Mouse (Mus musculus) induced T-regulatory cell, adult 2 months (primary cell): Measurements from ENCODE around the gene Gipc1.
A peak's percentile ranks its signal among the peaks of the same experiment; 100 is the strongest.

Source experiments
- DNase-seq: peaks from one replicate; pipeline ENCODE4 v3.0.0-alpha.2; 2012; ENCODE audit warnings: low read depth

Gene Gipc1

GRCm38 (mm10) chr8:83652030-83652743 is at the start of gene Gipc1:
Gene Gipc1 (plus strand): TSS chr8:83652677.
- DNase-seq = peak; percentile 97

GRCm38 (mm10) chr8:83607661-83608397 is 44.6 kb upstream of the Gipc1 start, which contains the start of the genes Tecr and Dnajb1:
Gene Tecr (minus strand): TSS chr8:83607971.
Gene Dnajb1 (plus strand): TSS chr8:83608193.
- peak; percentile 100 for DNase-seq

GRCm38 (mm10) chr8:83608398-83608829 is 44.1 kb upstream of the Gipc1 start:
- DNase-seq = peak; percentile 89

GRCm38 (mm10) chr8:83609086-83609485 is 43.4 kb upstream of the Gipc1 start:
- no peak for DNase-seq

GRCm38 (mm10) chr8:83609547-83610180 is 42.8 kb upstream of the Gipc1 start:
- peak; percentile 43 for DNase-seq

- no peak for DNase-seq
Observed at GRCm38 (mm10) chr8:83611921-83612320, 40.6 kb upstream of the Gipc1 start.

GRCm38 (mm10) chr8:83613695-83614094 is 38.8 kb upstream of the Gipc1 start:
- DNase-seq = no peak

GRCm38 (mm10) chr8:83616625-83617024 is 35.9 kb upstream of the Gipc1 start:
- DNase-seq = no peak

GRCm38 (mm10) chr8:83617111-83617510 is 35.4 kb upstream of the Gipc1 start:
- no peak for DNase-seq

GRCm38 (mm10) chr8:83618566-83618965 is 33.9 kb upstream of the Gipc1 start:
- DNase-seq = no peak

- no peak for DNase-seq
Observed at GRCm38 (mm10) chr8:83619568-83620285, 32.8 kb upstream of the Gipc1 start.

- no peak for DNase-seq
Observed at GRCm38 (mm10) chr8:83621691-83622388, 30.6 kb upstream of the Gipc1 start.

- DNase-seq = peak; percentile 91
Observed at GRCm38 (mm10) chr8:83622389-83622989, 30.0 kb upstream of the Gipc1 start.

- DNase-seq = no peak
Observed at GRCm38 (mm10) chr8:83623549-83623948, 28.9 kb upstream of the Gipc1 start.

GRCm38 (mm10) chr8:83624739-83625138 is 27.7 kb upstream of the Gipc1 start:
- DNase-seq = peak; percentile 48

GRCm38 (mm10) chr8:83625676-83626299 is 26.7 kb upstream of the Gipc1 start:
- no peak for DNase-seq

GRCm38 (mm10) chr8:83632083-83632707 is 20.3 kb upstream of the Gipc1 start:
- DNase-seq = no peak

GRCm38 (mm10) chr8:83638856-83639255 is 13.6 kb upstream of the Gipc1 start:
- no peak for DNase-seq

GRCm38 (mm10) chr8:83639649-83640048 is 12.8 kb upstream of the Gipc1 start:
- DNase-seq = no peak

GRCm38 (mm10) chr8:83647511-83647910 is 5.0 kb upstream of the Gipc1 start:
- DNase-seq = no peak
